Mouse (Mus musculus): ENCODE data around the gene Polr2e. TPM values are rescaled to one million over a fixed set of nuclear protein-coding genes. Genes with fewer than 3 reads are reported as not detected.

Gene Polr2e
- polyA plus RNA-seq, 1 experiment from 2014 or later: 255 TPM

DNA sequence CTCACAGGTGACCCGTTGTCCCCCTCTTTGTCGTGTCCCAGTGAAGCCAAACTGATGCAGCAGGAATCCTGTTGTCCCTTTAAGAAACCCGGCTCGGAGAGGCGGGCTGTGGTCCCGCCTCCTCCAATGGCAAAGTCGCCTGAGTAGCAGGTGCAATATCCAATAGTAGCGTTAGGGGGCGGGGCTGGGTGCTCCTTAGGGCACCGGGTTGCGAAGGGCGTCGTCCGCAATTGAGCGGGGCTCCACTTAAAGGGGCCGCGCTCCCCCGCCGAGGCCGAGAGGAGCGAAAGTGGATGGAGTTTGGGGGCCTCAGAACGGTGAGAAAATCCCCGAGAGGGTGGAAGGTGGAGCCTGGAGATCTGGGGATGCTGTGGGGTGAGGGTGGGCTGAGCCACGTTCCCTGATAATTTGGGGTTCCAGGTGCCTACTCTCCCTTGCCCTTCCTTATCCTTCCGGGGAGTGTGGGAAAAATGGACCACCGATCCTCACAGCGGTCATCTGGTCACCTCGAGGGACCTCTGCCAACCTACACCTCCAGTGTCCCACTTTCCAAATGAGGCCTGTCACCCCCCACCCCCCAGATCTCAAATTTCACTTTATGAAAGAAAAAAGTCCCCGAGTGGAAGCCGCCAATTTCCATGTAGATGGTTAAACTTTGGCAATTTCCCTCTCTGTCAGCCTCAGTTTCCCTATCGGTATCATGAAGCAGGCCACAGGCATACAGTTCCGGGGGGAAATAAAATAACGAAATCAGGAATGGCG, 43.1 kb downstream of the Polr2e start, which contains the start of gene Abca7:
Abca7 (plus strand) TSS at position 223 of the 762 bp plus-strand sequence.
- H3K27me3 ChIP-seq (replicated peaks; ENCODE audit: control insufficient read depth, insufficient read depth, low read length): 0 out of 2 replicates have a peak, but pooled peaks cover under 1% of the 10 kb centered on the region
- ATAC-seq (replicated peaks; ENCODE audit: low FRiP score, low TSS enrichment, low read depth) (peak; percentile 75), DNase-seq (ENCODE audit: low spot score) (peak; percentile 99)
- peaks cover 3% of the 10 kb centered on the region; the same call in 1 of the 2 replicates for H3K9me3 ChIP-seq (ENCODE audit: control insufficient read depth, low read length)
- under 1% methylated on average over 34 of the region's 34 CpGs for WGBS
- peak within 1 kb of the TSS; percentile 17; the same call in 1 of the 2 replicates for H3K27ac ChIP-seq (ENCODE audit: low read depth)
- peak within 1 kb of the TSS; percentile 42 for H3K4me3 ChIP-seq (ENCODE audit: low read depth, low read length)
- peak within 1 kb of the TSS; percentile 54 for H3K4me2 ChIP-seq (ENCODE audit: low read length)
- peaks cover 6% of the 10 kb centered on the region; the same call in 1 of the 2 replicates for H3K4me1 ChIP-seq (replicated peaks; ENCODE audit: control insufficient read depth, insufficient read depth, low read length)
- peaks cover 44% of the 10 kb centered on the region for H3K36me3 ChIP-seq (ENCODE audit: control insufficient read depth, insufficient read depth, low read length)
- H3K9ac ChIP-seq (ENCODE audit: low read length): peak within 1 kb of the TSS; percentile 37

DNA sequence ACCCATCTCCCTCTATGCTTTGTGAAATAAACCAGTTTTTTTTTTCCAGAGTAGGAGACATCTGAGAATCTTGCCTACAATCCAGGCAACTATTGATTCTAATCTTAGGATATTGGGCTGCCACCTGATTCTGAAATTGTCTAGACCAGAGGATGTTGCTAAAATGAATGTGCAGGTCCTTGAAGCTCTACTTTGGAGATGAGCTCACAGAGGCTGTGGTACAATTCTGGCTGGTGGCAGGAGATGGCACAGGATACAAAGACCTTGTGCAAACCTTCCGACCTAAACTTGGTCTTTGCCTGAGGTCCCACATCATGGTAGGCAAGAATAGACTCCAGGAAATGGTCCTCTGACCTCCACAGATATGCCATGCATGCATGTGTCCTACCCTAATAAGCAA, 44.0 kb downstream of the Polr2e start:
- Histone ChIP-seq H3K4me3 (ENCODE audit: low read depth, low read length) (no peak overlapping the region), H3K4me1 (replicated peaks; ENCODE audit: control insufficient read depth, insufficient read depth, low read length) (peaks cover 6% of the 10 kb centered on the region; the same call in 1 of the 2 replicates), H3K27ac (ENCODE audit: low read depth) (no peak overlapping the region), H3K27me3 (replicated peaks; ENCODE audit: control insufficient read depth, insufficient read depth, low read length) (no peaks in the 10 kb centered on the region), H3K36me3 (ENCODE audit: control insufficient read depth, insufficient read depth, low read length) (peaks cover 48% of the 10 kb centered on the region), H3K9me3 (ENCODE audit: control insufficient read depth, low read length) (peaks cover 6% of the 10 kb centered on the region; the same call in 1 of the 2 replicates), H3K4me2 (ENCODE audit: low read length) (no peak overlapping the region), H3K9ac (ENCODE audit: low read length) (no peak overlapping the region)
- ATAC-seq (replicated peaks; ENCODE audit: low FRiP score, low TSS enrichment, low read depth) (no peak), DNase-seq (ENCODE audit: low spot score) (no peak)
- WGBS: 77% methylated on average over 1 of the region's 1 CpGs

DNA sequence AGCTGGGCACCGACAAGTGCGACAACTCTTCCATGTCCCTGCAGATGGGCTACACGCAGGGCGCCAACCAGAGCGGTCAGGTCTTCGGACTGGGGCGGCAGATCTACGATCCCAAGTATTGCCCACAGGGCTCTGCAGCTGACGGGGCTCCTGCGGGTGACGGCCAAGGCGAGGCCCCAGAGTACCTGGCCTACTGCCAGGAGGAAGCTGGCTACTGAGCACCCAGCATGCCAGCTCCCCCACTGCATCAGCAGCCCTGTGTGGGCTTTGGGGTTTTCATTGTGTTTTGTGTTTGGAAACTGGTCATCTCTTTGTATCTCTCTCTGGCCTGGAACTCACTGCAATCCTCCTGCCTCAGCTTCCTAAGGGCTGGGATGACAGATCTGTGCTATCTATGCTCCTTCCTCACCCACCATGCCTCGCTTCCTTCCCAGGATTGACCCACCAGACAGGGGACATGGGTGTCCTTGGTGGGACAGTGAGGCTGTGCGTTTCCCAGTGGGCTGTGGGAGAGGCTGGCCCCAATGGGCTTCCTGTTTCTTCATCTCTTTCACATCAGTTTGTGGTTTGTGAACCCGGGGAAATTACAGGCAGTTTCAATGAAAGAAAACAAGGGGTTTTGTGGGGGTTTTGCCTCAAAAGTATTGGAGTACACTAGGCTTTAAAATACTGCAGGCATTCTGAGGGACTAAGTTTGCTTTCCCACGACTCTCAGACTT, 45.0 kb downstream of the Polr2e start:
- no peak overlapping the region for H3K27ac ChIP-seq (ENCODE audit: low read depth)

DNA sequence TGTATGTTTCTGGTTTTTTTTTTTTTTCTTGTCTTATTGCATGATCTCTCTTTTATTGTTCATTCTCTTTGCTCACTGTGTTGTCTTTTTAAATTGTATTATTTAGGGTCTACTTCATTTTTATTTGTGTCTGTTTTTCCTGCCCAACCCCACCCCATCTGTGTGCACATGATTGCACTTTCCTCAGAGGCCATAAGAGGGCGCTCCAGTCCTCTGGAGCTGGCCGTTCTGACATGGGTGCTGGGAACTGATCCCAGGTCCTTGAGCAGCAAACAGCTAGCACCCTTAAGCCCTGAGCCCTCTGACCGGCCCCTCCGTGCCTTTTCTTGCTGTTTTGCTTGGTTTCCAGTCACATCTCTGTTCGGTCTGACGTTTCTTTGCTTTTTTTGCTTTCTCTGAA, 48.0 kb downstream of the Polr2e start:
- Histone ChIP-seq H3K36me3 (ENCODE audit: control insufficient read depth, insufficient read depth, low read length) (peaks cover 48% of the 10 kb centered on the region), H3K4me2 (ENCODE audit: low read length) (peak overlapping the region; percentile 74), H3K9me3 (ENCODE audit: control insufficient read depth, low read length) (peaks cover 6% of the 10 kb centered on the region; the same call in 1 of the 2 replicates), H3K4me3 (ENCODE audit: low read depth, low read length) (peak overlapping the region; percentile 18; the same call in 1 of the 2 replicates), H3K27ac (ENCODE audit: low read depth) (no peak overlapping the region), H3K27me3 (replicated peaks; ENCODE audit: control insufficient read depth, insufficient read depth, low read length) (no peaks in the 10 kb centered on the region), H3K4me1 (replicated peaks; ENCODE audit: control insufficient read depth, insufficient read depth, low read length) (peaks cover 22% of the 10 kb centered on the region), H3K9ac (ENCODE audit: low read length) (no peak overlapping the region)
- ATAC-seq (replicated peaks; ENCODE audit: low FRiP score, low TSS enrichment, low read depth) (no peak), DNase-seq (ENCODE audit: low spot score) (no peak)
- WGBS: 92% methylated on average over 6 of the region's 6 CpGs

More for the DNA sequence above, 45.0 kb downstream of the Polr2e start:
- Histone ChIP-seq H3K4me3 (ENCODE audit: low read depth, low read length) (no peak overlapping the region), H3K9me3 (ENCODE audit: control insufficient read depth, low read length) (peaks cover 6% of the 10 kb centered on the region; the same call in 1 of the 2 replicates), H3K27me3 (replicated peaks; ENCODE audit: control insufficient read depth, insufficient read depth, low read length) (no peaks in the 10 kb centered on the region), H3K4me2 (ENCODE audit: low read length) (no peak overlapping the region), H3K9ac (ENCODE audit: low read length) (no peak overlapping the region), H3K4me1 (replicated peaks; ENCODE audit: control insufficient read depth, insufficient read depth, low read length) (peaks cover 11% of the 10 kb centered on the region), H3K36me3 (ENCODE audit: control insufficient read depth, insufficient read depth, low read length) (peaks cover 48% of the 10 kb centered on the region)
- WGBS: 87% methylated on average over 16 of the region's 16 CpGs
- ATAC-seq (replicated peaks; ENCODE audit: low FRiP score, low TSS enrichment, low read depth) (no peak), DNase-seq (ENCODE audit: low spot score) (no peak)

DNA sequence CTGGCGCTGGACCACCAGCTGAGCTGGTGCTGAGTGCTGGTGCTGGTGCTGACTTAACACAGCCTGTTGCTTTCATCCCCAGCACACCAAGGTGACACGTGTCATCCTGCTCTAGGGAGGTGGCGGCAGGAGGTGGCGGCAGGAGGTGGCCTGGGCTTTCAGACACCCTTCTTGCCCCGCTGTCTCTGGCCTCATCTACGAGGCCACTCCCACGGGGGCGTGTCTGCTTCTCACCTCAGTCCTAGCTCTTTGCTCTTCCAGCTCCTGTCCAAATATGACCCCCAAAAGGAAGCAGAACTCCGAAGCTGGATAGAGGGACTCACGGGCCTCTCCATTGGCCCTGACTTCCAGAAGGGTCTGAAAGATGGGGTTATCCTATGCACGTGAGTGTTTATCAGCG, 48.5 kb downstream of the Polr2e start:
- Histone ChIP-seq H3K9ac (ENCODE audit: low read length) (no peak overlapping the region), H3K4me2 (ENCODE audit: low read length) (peak overlapping the region; percentile 74), H3K4me3 (ENCODE audit: low read depth, low read length) (peak overlapping the region; percentile 18), H3K36me3 (ENCODE audit: control insufficient read depth, insufficient read depth, low read length) (peaks cover 48% of the 10 kb centered on the region), H3K4me1 (replicated peaks; ENCODE audit: control insufficient read depth, insufficient read depth, low read length) (peaks cover 27% of the 10 kb centered on the region), H3K27me3 (replicated peaks; ENCODE audit: control insufficient read depth, insufficient read depth, low read length) (no peaks in the 10 kb centered on the region), H3K27ac (ENCODE audit: low read depth) (no peak overlapping the region), H3K9me3 (ENCODE audit: control insufficient read depth, low read length) (peaks cover 6% of the 10 kb centered on the region; the same call in 1 of the 2 replicates)
- no peak for ATAC-seq (replicated peaks; ENCODE audit: low FRiP score, low TSS enrichment, low read depth)
- WGBS: 75% methylated on average over 12 of the region's 12 CpGs
- DNase-seq (ENCODE audit: low spot score): no peak

DNA sequence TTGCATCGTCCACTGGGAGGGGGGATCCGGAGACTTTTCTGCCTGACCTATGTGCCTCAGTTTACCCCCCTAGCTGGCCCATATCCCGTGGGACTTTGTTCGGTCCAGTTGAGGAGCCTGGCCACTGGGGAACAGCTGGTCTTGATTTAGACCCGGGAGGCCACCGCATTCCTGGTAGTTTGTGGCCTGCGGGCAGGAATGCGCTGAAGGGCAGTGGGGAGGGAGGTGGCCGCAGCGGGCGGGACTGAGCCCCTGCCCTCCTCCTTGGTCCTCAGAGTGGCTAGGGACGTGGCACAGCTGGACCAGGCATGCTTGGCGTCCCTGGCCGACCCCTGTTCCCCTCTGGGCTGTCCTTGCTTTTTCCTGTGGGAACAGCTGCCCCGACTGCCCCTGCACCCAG, 49.7 kb downstream of the Polr2e start:
- Histone ChIP-seq H3K9ac (ENCODE audit: low read length) (peak overlapping the region; percentile 92), H3K36me3 (ENCODE audit: control insufficient read depth, insufficient read depth, low read length) (peaks cover 37% of the 10 kb centered on the region), H3K4me3 (ENCODE audit: low read depth, low read length) (peak overlapping the region; percentile 84), H3K4me2 (ENCODE audit: low read length) (peak overlapping the region; percentile 74), H3K4me1 (replicated peaks; ENCODE audit: control insufficient read depth, insufficient read depth, low read length) (peaks cover 33% of the 10 kb centered on the region), H3K9me3 (ENCODE audit: control insufficient read depth, low read length) (peaks cover 6% of the 10 kb centered on the region; the same call in 1 of the 2 replicates), H3K27ac (ENCODE audit: low read depth) (peak overlapping the region; percentile 64; the same call in 1 of the 2 replicates), H3K27me3 (replicated peaks; ENCODE audit: control insufficient read depth, insufficient read depth, low read length) (no peaks in the 10 kb centered on the region)
- 16% methylated on average over 15 of the region's 15 CpGs for WGBS
- DNase-seq (ENCODE audit: low spot score) (no peak), ATAC-seq (replicated peaks; ENCODE audit: low FRiP score, low TSS enrichment, low read depth) (no peak)

DNA sequence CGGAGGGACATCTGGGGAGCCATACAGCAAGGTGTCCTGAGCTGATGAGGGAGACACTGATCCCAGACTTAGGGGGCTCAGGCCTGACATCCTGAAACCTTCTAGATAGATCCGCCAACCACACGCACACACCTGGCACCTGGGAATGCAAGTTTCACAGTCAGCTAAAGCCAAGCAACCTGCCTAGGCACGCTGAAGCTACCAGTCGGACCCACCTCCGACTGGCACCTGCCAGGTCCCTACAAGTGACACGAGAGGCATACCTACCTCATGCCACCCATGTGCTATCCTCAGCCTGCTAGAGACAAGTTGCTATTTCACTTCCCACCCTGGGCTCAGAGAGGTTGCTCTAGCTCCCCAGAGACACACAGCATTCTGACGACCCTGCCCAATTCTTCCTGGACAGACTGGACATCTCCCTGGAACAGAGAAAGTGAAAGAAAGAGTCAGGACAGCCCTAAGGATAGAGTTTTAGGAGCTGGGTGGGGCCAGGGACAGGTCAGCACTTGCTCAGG, 50.3 kb downstream of the Polr2e start:
- H3K36me3 ChIP-seq (ENCODE audit: control insufficient read depth, insufficient read depth, low read length): peaks cover 33% of the 10 kb centered on the region
- peak overlapping the region; percentile 84 for H3K4me3 ChIP-seq (ENCODE audit: low read depth, low read length)
- H3K9ac ChIP-seq (ENCODE audit: low read length): peak overlapping the region; percentile 92
- peak overlapping the region; percentile 95 for H3K27ac ChIP-seq (ENCODE audit: low read depth)
- H3K4me1 ChIP-seq (replicated peaks; ENCODE audit: control insufficient read depth, insufficient read depth, low read length): peaks cover 33% of the 10 kb centered on the region
- H3K27me3 ChIP-seq (replicated peaks; ENCODE audit: control insufficient read depth, insufficient read depth, low read length): no peaks in the 10 kb centered on the region
- peak; percentile 60 for DNase-seq (ENCODE audit: low spot score)
- 34% methylated on average over 8 of the region's 8 CpGs for WGBS
- no peak for ATAC-seq (replicated peaks; ENCODE audit: low FRiP score, low TSS enrichment, low read depth)
- peak overlapping the region; percentile 74 for H3K4me2 ChIP-seq (ENCODE audit: low read length)
- peaks cover 6% of the 10 kb centered on the region; the same call in 1 of the 2 replicates for H3K9me3 ChIP-seq (ENCODE audit: control insufficient read depth, low read length)

DNA sequence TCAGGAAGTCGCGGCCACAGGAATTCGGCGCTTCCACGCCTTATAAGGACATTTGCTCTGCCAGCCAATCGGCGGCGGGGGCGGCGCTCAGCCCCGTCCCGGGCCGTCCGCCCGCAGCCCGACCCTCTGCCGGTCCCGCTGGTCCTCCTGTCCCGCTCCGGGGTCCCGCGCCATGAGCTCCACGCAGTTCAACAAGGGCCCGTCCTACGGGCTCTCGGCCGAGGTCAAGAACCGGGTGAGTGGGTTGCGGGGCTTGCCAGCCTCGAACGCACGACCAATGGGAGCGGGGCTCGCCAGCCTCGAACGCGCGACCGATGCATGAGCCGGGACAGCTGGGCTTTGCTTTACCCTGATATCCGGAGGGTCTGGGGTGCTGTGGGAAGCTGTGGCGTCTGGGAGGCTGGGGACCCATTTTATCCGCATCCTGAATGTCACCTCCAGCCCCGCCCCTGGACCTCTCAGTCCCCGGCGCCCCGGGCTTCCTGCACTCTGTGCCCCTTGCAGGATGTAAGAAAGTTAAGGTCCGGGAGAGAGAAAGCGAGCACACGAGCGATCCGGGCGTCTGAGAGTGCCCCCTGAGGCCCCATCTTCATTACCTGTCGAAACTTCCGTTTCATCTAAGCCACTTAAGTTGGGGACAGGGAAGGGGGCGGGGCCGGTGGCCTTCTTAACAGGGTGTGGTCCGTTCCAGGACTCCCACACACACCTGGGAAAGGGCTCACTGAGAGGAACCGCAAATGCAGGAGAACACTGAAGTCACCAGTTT, 50.9 kb downstream of the Polr2e start, which contains the start of gene Cnn2:
Cnn2 (plus strand) TSS at position 79 of the 766 bp plus-strand sequence.
- DNase-seq (ENCODE audit: low spot score) (peak; percentile 86), ATAC-seq (replicated peaks; ENCODE audit: low FRiP score, low TSS enrichment, low read depth) (peak; percentile 18; the same call in 1 of the 2 replicates)
- Histone ChIP-seq H3K9ac (ENCODE audit: low read length) (peak within 1 kb of the TSS; percentile 92), H3K4me3 (ENCODE audit: low read depth, low read length) (peak within 1 kb of the TSS; percentile 84), H3K4me1 (replicated peaks; ENCODE audit: control insufficient read depth, insufficient read depth, low read length) (peaks cover 33% of the 10 kb centered on the region), H3K9me3 (ENCODE audit: control insufficient read depth, low read length) (peaks cover 6% of the 10 kb centered on the region; the same call in 1 of the 2 replicates), H3K36me3 (ENCODE audit: control insufficient read depth, insufficient read depth, low read length) (peaks cover 27% of the 10 kb centered on the region), H3K27ac (ENCODE audit: low read depth) (peak within 1 kb of the TSS; percentile 95), H3K27me3 (replicated peaks; ENCODE audit: control insufficient read depth, insufficient read depth, low read length) (no peaks in the 10 kb centered on the region), H3K4me2 (ENCODE audit: low read length) (peak within 1 kb of the TSS; percentile 74)
- under 1% methylated on average over 58 of the region's 59 CpGs for WGBS

Data from intestine, embryonic 14.5 days (tissue).